Mouse (Mus musculus) telencephalon, adult 2 months (tissue): ENCODE data around the gene Dlgap1.
A peak's percentile ranks its signal among the peaks of the same experiment; 100 is the strongest.

Source experiments
- DNase-seq: peaks from one replicate; pipeline ENCODE4 v3.0.0-alpha.2; 2011; ENCODE audit warnings: low read depth, low spot score

Gene Dlgap1

DNA sequence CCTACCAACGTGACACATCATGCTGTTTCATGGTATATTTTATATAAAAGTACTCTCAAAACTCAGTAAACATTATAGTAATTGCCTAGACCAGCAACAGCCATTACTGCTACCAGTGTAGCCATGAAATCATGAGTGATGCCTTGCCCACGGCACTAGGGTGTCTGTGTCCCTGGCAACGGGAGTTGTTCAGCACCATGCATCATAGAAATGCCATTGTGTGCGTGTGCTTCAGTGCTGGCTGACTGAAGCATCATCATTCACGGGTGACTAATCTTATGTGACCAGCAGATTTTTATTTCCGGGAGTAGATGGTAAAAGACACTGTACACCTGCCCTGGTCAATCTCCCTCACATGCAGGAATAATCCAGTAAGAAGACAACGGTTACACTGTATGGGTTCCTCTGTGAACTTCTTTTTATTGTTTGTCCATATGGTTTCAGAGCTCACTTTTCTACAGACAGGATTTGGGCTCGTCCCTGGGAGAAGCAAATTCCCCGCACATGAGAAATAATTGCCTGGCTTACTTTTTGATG, 203.7 kb downstream of the Dlgap1 start:
- no peak for DNase-seq

DNA sequence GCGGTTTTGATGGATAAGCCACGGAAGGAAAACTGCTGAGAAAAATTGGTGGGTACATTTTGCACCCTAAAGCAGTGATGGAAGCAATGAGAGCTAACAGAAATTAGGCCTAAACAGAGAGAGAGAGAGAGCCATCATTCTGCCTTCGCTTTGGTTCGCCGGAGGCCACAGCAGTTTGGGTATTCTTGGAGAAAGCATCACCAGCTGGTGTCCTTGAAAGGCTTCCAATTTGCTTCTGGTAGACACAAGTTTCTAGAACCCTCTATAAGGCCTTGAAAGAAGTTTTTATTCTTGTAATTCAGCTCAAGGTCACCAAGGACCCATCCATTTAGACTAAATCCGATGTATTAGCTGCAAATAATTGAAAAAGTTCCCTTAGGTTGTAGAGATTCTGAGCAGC, 205.0 kb downstream of the Dlgap1 start:
- DNase-seq: peak; percentile 34

DNA sequence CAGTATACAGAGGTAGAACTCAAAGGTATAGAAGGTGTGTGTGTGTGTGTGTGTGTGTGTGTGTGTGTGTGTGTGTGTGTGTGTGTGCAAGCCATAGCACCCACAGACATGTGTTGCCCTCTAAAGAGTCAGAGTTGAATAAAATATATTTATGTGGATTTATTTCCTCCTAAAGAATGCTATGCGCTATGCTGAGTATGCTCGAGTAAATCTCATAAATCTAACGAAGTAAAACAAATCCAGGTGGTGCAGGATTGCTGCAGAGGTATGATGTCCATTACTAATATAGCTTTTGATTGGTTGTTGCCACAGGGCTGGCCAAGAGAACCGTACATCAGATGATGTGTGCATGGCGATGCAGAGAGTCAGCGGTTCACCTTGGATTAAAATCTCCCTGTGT, 222.4 kb downstream of the Dlgap1 start:
- DNase-seq: no peak

DNA sequence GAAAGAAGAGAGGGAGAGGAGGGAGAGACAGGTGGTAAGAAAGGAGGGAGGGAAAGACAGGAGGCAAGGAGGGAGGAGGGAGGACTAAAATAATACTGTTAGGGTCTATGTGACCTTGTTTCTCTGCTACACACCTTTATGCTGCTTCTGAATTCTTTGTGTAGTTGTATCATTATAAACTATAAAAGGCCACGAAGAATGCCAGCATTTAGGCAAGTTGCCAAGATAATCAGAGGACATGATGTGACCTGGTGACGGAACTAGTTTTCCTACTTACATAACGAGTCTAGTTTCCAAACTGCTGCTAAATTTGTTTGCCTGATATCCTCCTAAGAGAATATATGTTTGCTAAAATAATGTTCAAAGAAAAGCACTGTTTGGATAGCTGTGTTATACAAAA, 254.0 kb downstream of the Dlgap1 start:
- no peak for DNase-seq

DNA sequence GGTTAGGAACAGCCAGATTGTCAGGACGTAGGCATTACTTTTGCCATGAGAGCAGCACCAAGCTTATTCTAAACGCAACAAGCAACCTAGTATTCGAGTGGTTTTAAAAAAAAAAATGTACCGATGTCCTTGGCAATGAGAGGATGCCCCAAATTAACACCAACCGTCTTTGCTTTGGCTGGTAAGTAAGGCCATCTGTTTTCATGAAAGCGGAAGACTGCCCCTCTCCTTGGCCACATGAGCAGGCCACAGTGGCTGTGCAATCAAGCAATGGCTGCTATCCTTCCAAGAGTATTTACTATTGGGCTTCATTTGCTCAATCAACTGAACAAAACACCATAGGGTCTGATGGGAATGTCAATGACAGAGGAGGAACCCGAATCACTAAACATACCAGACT, 278.5 kb downstream of the Dlgap1 start:
- DNase-seq: no peak

DNA sequence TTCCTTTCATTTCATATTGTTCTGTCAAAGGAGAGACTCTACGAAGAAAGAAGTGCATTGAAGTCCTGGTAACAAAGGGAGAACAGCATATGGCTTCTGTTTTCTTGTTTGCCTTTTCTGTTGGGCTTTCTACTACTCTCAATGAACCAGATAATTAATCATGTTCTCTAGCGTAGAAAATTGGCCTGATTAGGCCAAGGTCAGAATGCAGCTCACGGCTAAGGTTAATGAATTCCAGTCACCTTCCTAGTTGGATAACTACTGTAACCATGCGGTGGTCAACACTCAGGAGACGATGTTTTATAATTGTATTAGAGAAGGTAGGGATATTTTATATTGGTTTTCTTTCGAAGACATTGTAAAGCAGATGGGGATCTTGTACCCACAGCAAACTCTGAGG, 279.4 kb downstream of the Dlgap1 start:
- no peak for DNase-seq

DNA sequence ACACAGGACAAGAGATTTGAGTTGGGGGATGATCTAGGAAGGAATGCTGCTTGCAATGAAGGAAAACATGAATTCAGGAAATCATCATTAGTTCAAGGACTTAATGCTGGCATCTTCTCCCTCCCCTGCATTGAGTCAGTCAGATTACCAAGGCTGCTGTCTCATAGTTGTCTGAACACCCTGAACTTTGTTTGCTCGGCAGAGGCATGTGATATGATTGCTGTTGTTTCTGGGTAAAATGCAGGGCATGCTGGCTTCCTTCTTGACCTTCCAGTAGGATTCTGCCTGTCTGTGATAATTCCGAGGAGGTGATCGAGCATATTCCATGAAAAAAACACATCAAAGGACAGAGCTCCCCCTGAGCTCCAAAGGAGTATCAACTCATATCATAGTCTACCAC, 283.6 kb downstream of the Dlgap1 start:
- no peak for DNase-seq

DNA sequence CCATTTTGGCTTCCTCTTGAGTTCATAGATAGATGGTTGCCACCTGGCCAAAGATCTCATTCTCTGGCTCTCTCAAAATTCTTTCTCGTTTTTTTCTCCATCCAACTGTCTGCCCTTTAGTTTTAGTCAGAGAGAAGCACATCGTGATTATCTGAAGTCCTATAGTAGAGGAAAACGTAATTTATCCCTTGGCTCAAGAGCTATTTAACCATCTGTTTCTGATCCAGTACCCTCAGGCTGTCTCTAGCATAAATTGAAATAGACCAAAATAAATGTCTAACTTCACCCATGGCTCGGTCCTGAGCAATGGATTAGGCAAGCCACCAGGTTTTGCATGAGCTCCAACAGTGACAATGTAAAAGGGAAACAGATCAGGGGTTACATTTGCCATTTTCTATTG, 287.5 kb downstream of the Dlgap1 start:
- no peak for DNase-seq

DNA sequence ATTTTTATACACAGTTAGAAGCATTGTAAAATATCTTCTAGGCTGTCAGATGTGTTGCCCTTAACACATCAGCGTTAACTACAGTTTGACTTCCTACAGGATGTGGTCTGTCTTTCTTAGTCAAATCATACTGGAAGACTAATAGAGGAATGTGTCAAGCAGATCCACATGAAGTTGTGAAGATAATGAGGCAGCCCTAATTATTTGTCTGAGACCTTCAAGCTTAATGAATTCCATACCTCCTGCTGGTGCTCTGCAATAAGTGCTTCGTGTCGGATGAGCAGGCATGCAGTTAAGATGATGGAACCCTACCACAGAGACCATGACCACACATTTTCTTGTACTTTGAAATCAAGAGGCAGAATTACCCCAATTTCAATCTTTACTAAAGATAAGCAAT, 294.3 kb downstream of the Dlgap1 start:
- no peak for DNase-seq

DNA sequence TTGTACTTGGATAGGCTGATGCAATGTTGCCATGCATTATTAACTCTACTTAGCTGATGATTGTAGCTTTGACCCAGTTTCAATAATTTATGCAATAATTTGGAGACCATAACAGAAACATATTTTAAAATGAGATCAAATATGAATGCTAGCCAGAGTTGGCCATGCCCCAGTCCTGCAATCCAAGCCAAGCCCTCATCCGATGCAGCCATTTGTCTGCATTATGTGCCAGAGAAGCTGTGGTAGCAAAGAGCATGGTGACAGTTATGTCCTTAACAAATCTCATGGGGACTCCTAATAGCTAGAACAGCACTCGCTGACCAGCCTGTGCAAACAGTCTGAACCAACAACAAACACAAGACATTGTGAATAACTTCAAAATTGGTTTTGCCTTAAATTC, 303.3 kb downstream of the Dlgap1 start:
- no peak for DNase-seq

DNA sequence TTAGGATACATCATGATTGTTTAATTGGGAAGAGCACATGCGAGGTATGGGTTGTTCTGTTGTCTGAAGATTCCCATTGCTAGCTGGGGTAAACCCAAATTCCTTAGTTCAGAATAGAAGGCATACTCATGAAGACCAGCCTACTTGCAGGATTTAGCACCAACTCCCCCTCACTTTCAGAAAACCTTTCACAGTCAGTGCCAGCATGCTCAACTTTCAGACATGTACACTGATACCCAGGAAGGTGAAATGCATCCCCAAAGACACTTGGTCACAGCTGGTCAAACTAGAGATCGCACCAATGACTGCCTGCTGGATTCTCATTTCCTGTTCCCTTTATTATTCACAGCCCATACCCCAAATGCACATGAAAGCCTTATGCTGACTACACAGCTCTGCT, 318.8 kb downstream of the Dlgap1 start:
- no peak for DNase-seq

DNA sequence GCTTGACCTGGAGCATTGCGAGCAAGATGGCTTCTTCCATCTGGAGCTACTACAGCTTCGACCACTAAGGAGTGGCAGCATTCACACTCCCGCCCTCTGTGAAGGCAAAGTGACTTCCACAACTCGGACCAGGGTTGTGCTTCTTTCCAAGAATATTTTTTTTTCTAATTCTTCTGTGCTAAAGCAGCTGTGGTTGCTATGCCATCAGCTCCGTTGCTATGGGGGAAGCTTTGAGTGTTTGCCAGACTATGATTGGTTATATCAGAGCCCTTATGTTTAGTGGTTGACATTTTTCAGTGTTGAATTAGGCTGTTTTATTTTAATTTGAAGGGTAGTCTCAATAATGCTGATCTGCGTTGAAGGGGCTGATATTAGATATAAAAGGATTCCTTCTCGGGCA, 325.2 kb downstream of the Dlgap1 start:
- DNase-seq: peak; percentile 63

DNA sequence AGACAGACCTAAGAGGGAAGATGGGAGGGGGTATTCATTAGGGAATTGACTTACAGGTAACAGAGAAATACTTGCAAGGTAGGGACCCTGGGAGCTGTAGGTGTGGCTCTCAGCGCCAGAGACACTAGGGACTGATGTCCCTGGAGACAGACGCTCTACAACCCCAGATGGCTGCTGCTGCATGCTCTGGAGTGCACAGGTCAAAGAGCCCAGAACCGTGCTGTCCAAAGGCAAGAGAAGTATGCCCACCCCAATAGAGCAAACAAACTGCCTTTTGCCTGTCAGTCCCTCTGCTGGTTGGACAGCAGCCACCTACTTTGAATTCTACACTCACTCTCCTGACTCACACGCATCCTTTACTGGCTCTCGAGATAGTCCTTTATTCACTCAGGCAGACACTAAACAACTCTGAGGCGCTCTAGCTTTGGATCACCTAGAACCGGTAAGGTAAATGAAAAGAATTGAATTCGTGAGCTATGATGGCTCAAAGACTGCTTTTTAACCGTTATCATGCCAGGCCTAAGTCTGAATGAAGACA, 333.1 kb downstream of the Dlgap1 start:
- DNase-seq: no peak

DNA sequence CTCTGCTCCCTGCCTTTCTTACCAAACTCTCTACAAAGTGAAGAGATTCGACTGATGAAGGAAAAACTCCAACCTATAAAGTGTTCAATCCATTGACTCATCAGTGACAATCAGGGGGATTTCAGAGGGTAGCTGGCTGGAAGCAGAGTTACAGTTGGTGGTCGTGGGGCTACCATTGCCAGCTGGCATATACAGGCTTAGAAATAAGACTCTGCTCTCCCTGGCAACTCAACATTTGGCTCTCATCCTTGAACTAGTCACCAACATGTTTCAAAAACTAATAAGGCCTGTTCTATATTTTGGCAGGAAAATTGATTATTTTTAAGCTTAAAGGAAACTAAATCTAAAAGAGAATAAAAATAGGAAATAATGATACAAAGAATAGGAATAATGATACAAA, 333.8 kb downstream of the Dlgap1 start:
- DNase-seq: no peak

DNA sequence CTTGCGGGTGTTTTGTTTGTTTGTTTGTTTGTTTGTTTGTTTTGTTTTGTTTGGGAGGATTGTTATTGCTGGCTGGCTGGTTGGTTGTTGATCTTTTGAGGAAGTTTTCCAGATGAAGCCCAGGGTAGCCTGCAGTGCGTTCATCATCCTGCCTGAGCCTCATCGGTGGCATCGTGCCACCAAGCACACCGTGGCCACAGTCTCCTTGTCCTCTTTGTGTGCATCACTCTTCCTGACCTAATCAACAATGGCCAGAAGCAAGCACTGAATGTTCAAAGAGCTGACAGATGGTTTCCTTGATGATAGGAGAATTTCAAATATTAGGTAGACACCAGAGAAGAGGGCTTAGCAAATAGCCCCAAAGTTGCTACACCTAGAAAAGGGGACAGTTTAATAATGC, 336.1 kb downstream of the Dlgap1 start:
- DNase-seq: no peak

DNA sequence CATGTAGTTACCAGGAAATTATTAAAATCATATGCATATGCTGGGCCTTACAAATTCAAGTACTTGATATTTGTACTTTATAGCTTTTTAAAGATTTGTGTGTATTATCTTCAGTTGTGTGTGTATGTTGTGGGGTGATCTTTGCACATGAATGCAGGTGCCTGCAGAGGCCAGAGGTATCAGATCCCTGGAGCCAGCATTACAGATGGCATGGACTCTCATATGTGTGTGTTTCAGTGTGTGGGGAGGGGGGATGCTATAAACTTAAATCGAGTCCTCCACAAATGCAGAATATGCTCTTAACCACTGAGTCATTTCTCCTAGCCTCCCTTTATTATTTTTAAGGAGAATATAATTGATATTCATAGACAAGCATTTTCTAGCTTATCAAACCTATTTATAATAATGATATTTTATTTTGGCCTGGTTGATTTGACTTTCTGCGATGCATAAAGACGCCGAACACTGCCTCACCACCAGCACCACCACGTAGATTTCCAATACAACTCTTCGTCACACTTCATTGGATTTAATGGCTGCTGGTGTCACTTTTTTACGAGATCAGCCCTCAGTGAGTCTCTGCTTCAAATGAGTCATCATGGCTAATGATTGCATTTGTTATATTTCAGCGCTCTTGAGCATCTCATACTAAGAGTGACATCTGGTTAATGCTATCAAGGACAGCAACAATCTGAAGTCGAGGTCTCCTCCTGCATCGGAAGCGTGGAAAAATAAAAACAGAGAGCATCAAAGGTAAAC, 338.7 kb downstream of the Dlgap1 start:
- DNase-seq: no peak

DNA sequence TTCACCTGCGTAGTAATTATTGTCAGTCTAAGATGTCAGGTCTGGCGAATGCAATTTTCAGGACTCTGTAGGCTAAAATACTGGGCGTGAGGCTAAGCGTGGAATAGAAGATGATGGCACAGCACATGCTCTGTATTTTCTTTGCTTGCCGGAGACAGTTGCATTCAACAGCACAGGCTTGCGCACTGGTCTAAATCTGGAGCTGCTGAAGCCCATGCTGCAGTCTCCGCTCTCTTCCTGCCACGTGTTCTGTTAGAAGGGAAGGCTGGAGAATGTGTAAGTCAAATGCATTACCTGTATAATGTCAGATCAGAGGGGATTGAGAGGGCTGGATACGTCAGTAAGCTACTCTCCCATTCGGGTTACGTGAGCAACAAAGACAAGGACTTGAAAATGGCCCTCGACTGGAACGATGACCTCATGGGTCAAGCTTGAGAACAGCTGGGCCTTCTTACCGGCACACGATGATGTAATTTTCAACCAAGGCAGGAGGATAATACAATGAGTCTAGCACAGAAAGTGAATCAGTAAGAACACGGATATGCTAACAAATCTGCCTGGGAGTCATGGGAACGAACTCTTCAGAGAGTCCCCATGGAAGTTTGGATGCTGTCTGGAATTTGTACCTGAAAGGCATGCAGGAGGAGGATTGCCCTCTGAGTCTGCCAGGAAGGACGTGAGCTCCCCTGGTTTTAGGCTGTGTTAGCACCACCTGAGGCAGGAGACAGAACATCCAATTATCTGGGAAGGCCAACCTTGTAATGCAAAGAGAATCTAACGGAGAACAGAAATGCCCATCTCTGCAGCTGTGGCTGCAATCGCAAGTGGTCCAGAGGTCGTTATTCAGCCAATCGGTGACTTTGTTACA, 339.7 kb downstream of the Dlgap1 start:
- no peak for DNase-seq

DNA sequence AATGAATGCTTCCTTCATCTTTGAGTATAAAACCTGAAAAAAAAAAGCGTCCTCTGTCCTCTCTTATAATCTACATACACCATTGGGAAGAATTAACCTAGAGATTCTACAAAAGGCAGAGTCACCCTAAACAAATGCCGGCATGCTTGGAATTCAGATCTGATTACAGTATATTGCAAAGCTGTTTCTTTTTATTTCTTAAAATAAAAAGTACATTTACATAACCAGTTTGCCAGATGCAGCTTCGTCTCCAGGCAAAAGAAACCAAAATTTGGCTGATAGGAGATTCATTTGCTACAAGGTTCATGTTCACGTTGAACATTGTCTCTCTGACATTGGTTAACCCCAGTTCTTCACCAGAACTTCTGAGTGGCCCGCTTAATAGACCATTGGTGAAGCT, 347.5 kb downstream of the Dlgap1 start:
- DNase-seq: no peak

DNA sequence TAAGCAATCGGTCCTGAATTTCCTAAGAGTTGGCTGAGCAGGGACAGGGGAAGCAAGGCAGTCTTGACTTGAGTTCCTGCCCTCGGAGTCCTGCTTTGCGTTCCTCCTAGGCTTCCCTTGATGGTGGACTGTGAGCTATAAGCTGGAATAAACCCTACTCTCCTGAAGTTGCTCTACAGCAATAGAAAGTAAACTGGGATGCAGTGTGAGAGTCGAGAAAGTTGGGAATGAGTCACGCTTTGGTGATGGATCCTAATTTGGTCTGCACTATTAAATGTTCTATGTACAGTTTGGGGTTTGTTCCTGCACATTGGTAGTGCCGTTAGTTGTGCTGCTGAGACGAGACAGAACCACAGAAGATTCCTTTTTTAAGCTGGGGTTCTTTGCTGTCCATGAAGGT, 348.9 kb downstream of the Dlgap1 start:
- DNase-seq: no peak

DNA sequence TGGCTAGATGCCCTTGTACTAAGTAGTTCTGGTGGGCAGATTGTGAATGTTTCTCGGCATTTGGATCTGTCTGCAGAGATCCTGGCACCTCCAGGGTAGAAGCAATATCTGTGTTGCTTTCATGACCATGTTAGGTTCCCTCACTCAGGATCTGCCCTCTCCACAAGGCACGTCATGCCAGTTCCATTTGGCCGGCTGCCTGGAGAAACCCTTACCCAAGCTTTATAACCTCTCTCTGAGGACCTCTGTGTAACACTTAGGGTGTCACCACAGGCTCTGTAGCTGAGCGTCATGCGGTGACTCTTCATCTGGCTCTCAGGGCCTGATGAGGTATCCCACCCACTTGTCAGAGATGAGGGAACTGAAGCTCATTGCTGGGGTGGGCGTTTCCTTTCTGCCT, 353.1 kb downstream of the Dlgap1 start:
- DNase-seq: no peak

DNA sequence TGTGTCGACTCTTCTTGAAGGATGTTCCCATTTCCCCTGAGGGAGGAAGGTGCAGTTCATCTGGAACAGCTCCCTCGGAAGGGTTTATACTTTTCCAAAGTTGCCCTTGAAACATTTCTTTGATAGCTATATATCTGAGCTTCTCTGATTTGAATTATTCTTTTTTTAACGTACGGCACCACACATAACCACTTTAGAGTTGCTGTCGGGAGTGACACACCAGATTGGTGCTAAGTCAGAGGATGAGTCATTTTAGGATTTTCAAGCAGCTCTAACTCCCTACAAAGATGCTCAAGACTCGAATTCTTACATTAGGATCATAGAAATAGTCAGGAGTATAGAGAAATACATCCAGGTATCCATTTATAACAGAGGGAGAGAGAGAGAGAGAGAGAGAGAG, 364.6 kb downstream of the Dlgap1 start:
- DNase-seq: peak; percentile 65

DNA sequence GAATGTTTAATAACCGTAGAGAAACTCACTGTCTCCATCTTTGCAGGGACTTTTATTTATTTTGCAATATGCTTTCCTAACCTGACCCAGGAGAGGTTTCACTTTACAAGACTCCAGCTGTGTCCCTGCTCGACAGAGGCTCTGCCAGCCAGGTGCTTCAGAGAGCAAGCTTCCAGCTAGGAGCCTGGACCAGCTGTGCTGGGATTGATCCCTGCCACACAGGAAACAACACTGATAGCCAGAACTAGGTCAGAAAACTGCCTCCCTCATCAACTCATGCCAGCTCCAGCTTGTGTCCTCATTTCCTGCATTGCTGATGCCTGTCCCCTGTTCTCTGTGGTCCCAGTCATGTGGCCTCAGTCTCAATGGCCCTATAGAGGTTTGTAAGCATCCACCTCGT, 365.3 kb downstream of the Dlgap1 start:
- no peak for DNase-seq

DNA sequence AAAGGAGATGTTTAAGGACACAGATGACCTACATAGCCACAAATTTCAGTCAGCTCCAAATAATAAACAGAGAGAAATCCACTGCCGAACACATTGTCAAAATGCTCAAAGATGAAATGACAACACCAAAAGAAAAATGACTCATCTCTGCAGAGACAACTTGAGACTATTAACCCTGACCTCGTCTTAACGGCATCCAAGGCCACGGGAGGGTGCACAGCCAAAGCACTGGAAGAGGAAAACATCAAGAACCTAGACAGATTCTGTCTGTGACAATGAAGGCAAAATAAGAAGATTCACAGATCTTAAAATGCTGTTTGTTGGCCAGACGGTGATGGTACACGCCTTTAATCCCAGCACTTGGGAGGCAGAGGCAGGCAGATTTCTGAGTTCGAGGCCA, 370.9 kb downstream of the Dlgap1 start:
- DNase-seq: no peak
